Mouse (Mus musculus) right cerebral cortex, postnatal 10 days (tissue): ENCODE results near the gene Kank3.
"Not testable (repeated sequence)": the region's sequence is repeated elsewhere in the genome, so short reads cannot be mapped to it uniquely, and the experiment has no call there.

Source experiments
- DNase-seq, 2 experiments: peaks; one replicate each; pipeline ENCODE4 v3.0.0; 2021; ENCODE audit warnings: low spot score in 2 of 2

Gene Kank3

DNA sequence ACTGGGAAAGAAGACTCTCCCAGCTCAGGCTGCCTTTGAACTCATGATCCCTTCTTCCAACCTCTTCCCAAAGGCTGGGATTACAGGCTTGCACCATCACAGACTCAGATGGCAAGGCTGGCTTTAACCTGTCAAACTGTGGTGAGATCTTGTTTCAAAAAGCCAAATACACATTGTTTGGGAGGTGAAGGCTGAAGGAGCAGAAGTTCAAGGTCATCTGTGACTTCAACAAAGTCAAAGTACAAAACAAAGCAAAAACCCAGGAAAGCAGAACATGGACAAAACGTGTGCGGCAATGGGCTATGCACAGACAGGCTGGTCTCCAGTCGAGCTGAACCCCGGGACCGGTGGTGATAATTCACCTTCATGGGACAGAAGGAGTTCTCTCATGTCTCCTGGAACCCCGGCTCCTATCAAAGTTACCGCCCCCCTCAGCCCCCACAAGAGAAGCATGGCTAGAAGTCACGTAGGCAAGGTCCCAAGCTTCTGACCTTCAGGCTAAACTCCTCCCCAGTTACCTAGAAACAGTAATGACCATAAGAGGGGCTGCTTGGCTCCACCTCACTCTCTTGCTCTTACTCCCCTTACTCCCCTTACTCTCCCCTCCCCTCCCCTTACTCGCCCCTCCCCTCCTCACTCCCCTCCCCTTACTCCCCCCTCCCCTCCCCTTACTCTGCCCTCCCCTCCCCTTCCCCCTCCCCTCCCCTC lies 3.0 kb upstream of the Kank3 start:
- no peak for DNase-seq

- no peak for DNase-seq
Measured at GRCm38 (mm10) chr17:33808192-33808591, 2.1 kb upstream of the Kank3 start.

DNA sequence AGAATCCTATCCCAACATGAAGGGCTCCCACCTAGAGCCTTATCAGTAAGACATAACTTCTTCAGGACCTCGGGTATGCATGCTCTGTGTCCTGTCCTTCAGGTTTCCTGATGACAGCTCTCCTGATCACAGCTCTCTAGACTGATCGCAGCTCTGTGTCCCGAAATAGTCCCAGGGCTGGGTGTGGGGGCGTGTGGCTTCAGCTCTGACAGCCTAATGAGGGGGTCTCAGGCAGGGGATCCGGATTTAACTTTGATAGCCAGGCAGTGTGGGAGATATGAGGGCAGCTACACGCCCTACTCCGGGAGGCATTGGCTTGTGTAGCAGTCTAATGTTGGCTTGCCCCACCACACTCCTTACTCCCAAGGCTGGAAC lies 810 bp downstream of the Kank3 start:
- DNase-seq = peak in 1 of 2 experiments; percentile 38

DNA sequence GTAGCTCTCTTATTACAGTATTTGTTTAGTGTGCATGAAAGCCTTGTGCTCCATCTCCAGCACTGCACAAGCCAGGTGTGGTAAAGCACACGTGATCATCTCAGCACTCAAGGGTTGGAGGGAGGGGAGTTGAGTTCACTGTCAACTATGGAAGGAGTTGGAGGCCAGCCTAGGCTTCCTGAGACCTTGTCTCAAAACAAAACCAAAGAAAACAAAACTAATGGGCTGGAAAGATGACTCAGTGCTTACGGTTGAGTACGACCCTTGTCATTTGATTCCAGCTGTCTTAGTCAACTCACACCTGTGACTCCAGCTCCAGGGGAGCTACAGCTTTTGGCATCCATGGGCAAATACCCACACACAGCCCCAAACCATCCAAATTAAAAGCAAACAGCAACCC lies 2.2 kb downstream of the Kank3 start:
- DNase-seq = no peak

GRCm38 (mm10) chr17:33812990-33813389 lies 2.7 kb downstream of the Kank3 start:
- DNase-seq = no peak

DNA sequence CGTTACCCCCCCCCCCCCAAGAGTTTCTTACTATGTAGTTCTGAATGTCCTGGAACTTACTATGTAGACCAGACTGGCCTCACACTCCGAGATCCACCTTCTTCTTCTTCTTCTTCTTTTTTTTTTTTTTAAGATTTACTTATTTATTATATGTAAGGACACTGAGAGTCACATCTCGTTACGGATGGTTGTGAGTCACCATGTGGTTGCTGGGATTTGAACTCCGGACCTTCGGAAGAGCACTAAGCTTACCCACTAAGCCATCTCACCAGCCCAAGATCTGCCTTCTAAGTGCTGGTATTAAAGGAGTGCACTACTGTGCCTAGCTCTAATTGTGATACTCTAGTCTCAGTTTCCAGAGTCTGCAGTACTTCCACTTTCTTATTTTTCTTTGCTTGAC lies 5.1 kb downstream of the Kank3 start:
- no peak for DNase-seq

DNA sequence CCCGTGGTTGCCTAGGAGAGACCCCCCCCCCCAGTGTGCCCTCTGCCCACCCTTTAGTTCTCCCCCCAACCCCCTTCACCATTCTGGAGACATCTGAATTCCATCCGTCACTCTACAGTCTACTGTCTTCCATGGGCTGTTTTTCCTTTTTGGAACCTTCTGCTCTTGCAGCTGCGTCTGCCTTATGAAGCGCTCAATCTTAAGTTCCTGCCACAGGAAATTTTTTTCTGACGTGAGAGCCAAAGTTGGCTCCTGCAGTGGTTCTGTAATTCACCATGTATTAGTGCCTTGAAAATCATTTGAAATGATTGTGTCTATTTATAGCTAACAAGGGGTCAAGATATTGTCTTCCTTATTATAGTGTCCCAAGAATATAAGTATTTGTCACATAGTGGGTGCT lies 6.3 kb downstream of the Kank3 start:
- peak in 1 of 2 experiments; percentile 37 for DNase-seq

- DNase-seq = peak; percentile 95 to 96
Measured at GRCm38 (mm10) chr17:33817184-33817968, 7.1 kb downstream of the Kank3 start.

- peak; percentile 53 to 58 for DNase-seq
Measured at GRCm38 (mm10) chr17:33817969-33818643, 7.8 kb downstream of the Kank3 start.

DNA sequence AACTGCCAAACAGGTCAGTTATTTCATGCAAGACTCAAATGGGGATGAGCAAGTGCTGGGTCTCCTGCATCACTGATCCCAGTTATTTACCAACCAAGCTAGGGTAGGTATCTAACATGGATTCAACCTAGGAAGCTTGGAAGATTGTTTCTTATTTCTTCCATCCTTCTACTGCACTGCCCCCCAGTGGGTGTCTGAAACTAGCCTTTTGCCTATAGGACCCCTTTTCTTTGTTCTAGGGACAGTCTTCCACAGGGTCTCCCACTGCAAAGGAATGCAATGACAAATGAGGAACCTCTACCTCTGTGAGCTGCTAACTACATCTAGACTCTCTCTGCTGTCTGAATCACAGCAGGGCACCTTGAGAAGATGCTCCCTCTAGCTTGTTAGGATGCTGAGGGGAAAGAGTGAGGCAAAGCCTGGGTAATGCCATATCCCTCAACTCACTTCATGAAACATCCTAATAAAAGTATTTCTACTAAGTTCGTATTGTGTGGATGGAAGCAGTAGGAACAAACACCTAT lies 12.2 kb downstream of the Kank3 start:
- no peak for DNase-seq

DNA sequence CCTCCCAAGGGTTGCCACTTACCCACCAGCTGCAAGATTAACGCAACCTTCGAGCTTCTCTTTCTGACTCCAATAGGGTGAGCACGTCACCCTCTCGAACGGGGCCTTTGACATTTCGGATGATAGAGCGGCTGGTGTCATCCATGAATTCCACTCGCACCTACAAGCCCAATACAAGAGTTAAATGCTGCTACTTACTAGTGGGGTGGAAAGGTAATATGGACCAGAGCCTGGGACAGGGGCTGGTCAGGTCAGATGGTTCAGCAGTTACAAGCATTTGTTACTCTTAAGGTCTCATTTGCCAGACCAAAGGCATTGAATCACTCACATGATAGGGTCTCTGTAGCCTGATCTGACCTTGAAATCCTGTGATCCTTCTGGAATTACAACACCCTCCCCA lies 12.9 kb downstream of the Kank3 start:
- DNase-seq = not testable (repeated sequence)

DNA sequence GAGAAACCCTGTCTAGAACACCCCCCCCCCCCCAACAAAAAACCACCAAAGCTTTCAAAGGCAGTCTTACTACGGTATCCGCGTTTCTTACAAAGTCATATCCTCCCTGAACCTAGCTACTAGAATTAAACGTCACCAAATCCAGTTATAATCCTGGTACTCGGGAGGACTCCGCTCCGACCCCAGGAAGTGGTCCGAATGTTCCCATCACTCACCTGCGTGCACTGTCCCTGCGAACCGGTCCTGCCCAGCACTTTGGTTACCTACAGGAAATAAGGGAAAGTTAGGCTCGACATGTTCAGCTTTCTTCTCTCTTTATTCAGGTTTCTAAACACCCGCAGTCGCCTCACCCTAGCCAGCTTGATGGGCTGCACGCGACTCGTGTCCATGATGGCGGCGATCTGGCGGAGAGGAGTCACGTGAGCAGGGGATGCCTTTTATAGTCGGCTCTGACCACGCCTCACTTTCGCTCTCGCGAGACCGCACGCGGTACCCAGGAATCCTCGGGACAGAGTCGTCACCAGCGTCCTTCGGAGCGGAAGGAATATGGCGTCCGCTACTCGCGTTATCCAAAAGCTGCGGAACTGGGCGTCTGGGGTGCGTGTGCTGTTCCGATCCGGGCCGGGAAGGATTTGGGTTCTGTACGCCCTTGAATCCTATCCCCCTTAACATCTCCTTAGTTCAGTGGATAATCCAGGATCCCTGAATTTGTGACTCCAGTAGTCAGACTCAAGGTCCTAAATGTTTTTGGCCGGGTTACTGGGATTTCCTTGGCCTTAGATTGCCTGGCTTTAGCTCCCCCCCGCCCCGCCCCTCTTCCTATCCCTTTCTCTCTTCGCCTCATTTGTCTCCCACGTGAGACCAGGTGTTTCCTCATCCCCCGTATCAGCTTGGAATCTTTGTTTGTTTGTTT lies 14.0 kb downstream of the Kank3 start, which contains the start of the genes Rps28 and Ndufa7:
Gene Rps28 (minus strand): TSS at position 479 of the 913 bp plus-strand sequence.
Gene Ndufa7 (plus strand): TSS at position 489 of the 913 bp plus-strand sequence.
- DNase-seq = peak; percentile 99

GRCm38 (mm10) chr17:33824997-33825330 lies 14.6 kb downstream of the Kank3 start:
- DNase-seq = not testable (repeated sequence)

- peak in 1 of 2 experiments; percentile 38 for DNase-seq
Measured at GRCm38 (mm10) chr17:33825462-33825861, 15.1 kb downstream of the Kank3 start.

- DNase-seq = peak; percentile 81
Measured at GRCm38 (mm10) chr17:33826850-33827249, 16.5 kb downstream of the Kank3 start.

- peak in 1 of 2 experiments; percentile 38 for DNase-seq
Measured at GRCm38 (mm10) chr17:33828892-33829291, 18.6 kb downstream of the Kank3 start.

DNA sequence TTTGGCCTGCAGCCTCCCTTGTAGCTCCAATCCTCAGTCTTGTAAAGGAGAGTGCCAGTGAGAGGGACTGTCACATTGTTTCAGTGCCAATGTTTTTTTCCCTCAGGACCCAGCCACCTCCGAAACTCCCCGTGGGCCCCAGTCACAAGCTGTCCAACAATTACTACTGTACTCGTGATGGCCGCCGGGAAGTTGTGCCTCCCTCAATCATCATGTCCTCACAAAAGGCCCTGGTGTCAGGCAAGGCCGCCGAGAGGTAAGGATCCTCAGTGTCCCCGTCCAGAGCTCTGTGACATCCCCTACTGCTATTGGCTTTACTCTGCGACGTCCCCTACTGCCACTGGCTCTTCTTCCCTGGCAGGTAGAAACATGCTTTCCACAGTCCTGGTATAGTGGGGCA lies 19.2 kb downstream of the Kank3 start:
- no peak for DNase-seq

DNA sequence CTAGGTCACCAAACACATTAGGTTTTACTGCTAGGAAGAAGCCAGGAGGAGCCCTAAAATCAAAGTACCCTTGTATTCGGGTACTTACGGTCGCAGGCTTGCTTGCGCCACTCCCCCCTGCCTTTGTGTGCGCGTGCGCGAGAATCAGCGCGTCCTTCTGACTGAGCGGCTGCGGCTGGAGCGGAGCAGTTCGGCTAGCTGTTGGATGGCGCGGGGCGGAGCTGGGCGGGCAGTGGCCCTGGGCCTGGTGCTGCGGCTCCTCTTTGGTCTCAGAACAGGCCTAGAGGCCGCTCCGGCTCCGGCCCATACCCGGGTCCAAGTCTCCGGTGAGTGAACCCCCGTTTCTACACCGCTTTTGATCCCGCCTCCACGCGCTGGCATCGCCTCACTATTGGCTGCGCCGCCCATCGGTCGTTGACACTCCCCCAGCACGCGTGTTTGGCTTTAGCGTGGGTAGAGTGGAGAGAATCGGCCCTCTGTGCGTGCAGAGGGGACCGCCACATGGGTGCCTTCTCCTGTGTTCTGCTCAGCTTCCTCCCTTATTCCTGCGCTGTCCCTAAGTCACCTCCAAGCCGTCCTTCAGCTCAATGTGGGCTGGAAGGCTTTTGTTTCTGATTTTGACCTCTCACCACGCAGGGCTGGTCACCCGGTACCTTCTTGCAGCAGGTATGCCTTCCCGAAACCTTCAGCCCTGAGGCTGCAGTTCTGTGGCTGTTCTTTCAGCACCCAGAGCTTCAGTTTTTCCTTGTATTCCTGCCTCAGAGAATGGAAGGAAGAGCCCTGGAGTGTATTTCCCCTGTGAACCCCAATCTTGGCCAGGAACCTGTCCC lies 32.9 kb downstream of the Kank3 start, which contains the start of gene Cd320:
Gene Cd320 (plus strand): TSS at position 126 of the 830 bp plus-strand sequence.
- DNase-seq = peak; percentile 93 to 94

DNA sequence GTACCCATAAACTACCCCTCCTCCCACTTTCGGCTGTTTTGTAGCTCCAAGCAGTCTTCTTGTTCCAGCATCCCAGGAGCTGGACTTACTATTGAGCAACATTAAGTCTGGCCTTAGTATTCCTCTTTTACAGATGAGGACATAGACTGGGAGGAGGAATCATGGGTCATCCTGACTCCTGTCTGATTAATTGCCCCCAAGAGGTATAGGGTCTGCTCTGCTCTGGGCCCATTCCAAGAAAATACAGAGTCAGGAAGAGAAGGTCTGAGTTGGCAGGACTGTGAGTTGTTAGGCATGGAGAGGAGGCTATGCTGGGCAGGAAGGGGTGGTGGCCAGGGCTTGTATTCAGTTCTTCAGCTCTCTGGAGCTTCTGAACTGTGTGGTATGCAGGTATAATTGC lies 33.9 kb downstream of the Kank3 start:
- no peak for DNase-seq

- no peak for DNase-seq
Measured at GRCm38 (mm10) chr17:33848139-33848538, 37.8 kb downstream of the Kank3 start.
